Mouse (Mus musculus): ENCODE data around the gene Vps53. TPM values are rescaled to one million over a fixed set of nuclear protein-coding genes. Genes with fewer than 3 reads are reported as not detected.

The Vps53 gene
- polyA plus RNA-seq, 1 experiment from 2014 or later: 36.9 TPM

DNA sequence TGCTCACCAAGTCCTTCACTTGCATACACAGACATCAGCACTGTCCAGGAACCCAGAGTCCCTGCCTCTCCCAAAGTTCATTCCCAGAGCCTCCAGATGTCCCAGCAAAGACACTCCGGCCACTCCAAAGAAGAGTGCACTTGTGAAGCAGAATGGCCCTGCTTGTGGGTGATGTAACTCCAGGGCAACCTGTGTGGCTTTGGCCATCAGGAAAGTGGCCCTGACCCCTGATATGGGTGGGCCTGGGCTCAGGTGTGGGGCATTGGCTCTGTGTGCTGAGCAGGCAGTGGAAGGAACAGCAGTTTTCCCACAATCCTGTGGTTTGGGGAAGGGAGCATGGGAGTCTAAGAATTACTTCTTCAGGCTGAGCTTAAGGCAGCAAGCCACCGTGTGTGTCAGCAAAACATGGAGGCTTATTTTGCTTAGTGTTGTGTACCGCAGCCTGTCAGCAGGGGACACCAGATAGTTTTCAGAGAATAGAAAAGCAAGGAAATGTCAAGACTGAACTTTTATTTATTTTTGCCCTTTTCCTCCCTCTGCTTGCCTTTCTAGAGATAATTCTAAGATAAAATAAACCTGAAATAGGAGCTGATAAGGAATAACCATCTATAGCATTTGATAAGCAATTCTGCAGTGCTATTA is 178.1 kb downstream of the Vps53 start:
- Histone ChIP-seq H3K4me3 (ENCODE audit: low read length) (no peak overlapping the region), H3K9me3 (ENCODE audit: control insufficient read depth, low read length) (no peaks in the 10 kb centered on the region), H3K9ac (ENCODE audit: low read length) (no peak overlapping the region), H3K4me2 (ENCODE audit: low read depth, low read length) (no peak overlapping the region), H3K27ac (ENCODE audit: low read length) (no peak overlapping the region), H3K36me3 (ENCODE audit: control insufficient read depth, insufficient read depth, low read length) (no peaks in the 10 kb centered on the region), H3K4me1 (replicated peaks; ENCODE audit: control insufficient read depth, insufficient read depth, low read length) (peaks cover 3% of the 10 kb centered on the region; the same call in 1 of the 2 replicates), H3K27me3 (ENCODE audit: control insufficient read depth, insufficient read depth, low read depth, low read length) (no peaks in the 10 kb centered on the region; the same call in 1 of the 2 replicates)
- 32% methylated on average over 3 of the region's 3 CpGs for WGBS
- peak; percentile 26 for ATAC-seq (ENCODE audit: low read depth)

DNA sequence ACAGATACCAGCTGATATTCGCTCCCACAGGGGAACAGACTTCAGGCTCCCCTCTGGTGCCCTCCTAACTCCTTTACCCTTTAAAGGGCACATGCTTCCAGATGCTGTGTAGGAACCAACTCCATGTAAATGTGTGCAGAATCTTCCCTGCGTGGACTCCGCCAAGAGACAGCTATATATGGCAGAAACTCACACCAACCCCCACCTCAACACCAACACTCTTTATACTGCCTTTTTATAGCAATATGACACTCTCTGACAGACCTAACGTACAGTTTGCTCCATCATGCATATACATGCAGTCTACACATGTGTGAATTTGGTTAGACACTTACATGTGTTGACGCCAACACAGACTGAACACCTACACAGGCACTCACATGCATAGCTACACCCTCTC is 178.7 kb downstream of the Vps53 start:
- Histone ChIP-seq H3K36me3 (ENCODE audit: control insufficient read depth, insufficient read depth, low read length) (no peaks in the 10 kb centered on the region), H3K9me3 (ENCODE audit: control insufficient read depth, low read length) (no peaks in the 10 kb centered on the region), H3K27ac (ENCODE audit: low read length) (no peak overlapping the region), H3K4me1 (replicated peaks; ENCODE audit: control insufficient read depth, insufficient read depth, low read length) (peaks cover 3% of the 10 kb centered on the region; the same call in 1 of the 2 replicates), H3K4me2 (ENCODE audit: low read depth, low read length) (no peak overlapping the region), H3K9ac (ENCODE audit: low read length) (no peak overlapping the region), H3K4me3 (ENCODE audit: low read length) (no peak overlapping the region), H3K27me3 (ENCODE audit: control insufficient read depth, insufficient read depth, low read depth, low read length) (no peaks in the 10 kb centered on the region; the same call in 1 of the 2 replicates)
- ATAC-seq (ENCODE audit: low read depth): no peak
- WGBS: 76% methylated on average over 5 of the region's 5 CpGs

DNA sequence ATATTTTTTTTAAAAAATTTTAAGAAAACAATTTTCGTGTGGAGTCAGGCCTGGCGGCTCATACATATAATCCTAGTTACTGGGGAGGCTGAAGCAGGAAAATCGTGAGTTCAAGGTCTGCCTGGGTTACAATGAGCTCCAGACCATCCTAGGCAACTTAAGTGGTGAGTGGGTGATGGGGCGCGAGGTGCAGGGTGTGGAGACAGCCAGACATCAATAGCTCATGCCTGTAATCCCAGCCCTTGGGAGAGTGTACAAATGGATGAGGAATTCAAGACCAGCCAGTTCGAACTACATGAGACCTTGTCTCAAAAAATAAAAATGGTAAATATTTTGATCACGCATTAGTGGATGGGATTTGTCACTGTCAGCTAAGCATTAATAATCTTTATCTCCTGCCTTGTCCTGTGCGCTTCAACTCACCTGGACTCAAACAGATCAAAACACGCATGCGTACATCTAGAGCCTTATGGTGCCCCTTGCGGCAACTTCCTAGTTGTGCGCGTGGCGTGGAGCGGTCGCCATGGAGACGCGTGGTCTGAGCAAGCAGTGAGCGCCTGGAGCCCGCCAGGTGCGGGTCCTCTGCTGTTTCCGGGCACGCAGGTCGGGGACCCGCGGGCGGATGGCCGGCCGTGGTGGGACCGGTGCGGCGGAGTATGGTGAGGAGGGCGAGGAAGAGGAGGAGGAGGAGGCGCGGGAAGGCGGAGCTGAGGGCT is 179.8 kb downstream of the Vps53 start, which contains the start of gene 1700016K19Rik:
Gene 1700016K19Rik (plus strand): TSS at position 473 of the 716 bp plus-strand sequence.
- Histone ChIP-seq H3K4me2 (ENCODE audit: low read depth, low read length) (peak within 1 kb of the TSS; percentile 85), H3K9ac (ENCODE audit: low read length) (peak within 1 kb of the TSS; percentile 64), H3K4me3 (ENCODE audit: low read length) (peak within 1 kb of the TSS; percentile 68), H3K4me1 (replicated peaks; ENCODE audit: control insufficient read depth, insufficient read depth, low read length) (peaks cover 3% of the 10 kb centered on the region; the same call in 1 of the 2 replicates), H3K27ac (ENCODE audit: low read length) (no peak within 1 kb of the TSS), H3K36me3 (ENCODE audit: control insufficient read depth, insufficient read depth, low read length) (no peaks in the 10 kb centered on the region), H3K9me3 (ENCODE audit: control insufficient read depth, low read length) (no peaks in the 10 kb centered on the region), H3K27me3 (ENCODE audit: control insufficient read depth, insufficient read depth, low read depth, low read length) (no peaks in the 10 kb centered on the region; the same call in 1 of the 2 replicates)
- peak; percentile 90 for ATAC-seq (ENCODE audit: low read depth)
- 11% methylated on average over 36 of the region's 36 CpGs for WGBS

Other genes starting within 250 kb of the Vps53 start
- 8.1 and 8.5 TPM in 2 replicates for gene Rph3al, start 241.2 kb downstream of the Vps53 start, polyA plus RNA-seq (2015; fragmentation: Nextera tagmentation; extraction: Ambion mirVana)
- gene 1700016K19Rik, start 179.7 kb downstream of the Vps53 start, polyA plus RNA-seq (2015; fragmentation: Nextera tagmentation; extraction: Ambion mirVana): 10.8 and 11.8 TPM in 2 replicates
- 41.7 and 42.8 TPM in 2 replicates for gene Rflnb, start 151.9 kb downstream of the Vps53 start, polyA plus RNA-seq (2015; fragmentation: Nextera tagmentation; extraction: Ambion mirVana)
- gene Fam57a, start within 50 bp of the Vps53 start, polyA plus RNA-seq (2015; fragmentation: Nextera tagmentation; extraction: Ambion mirVana): 36.9 and 38.8 TPM in 2 replicates
- 0.48 and 1.5 TPM in 2 replicates for gene Dbil5, start 38.0 kb upstream of the Vps53 start, polyA plus RNA-seq (2015; fragmentation: Nextera tagmentation; extraction: Ambion mirVana)
- gene Gemin4, start 38.0 kb upstream of the Vps53 start, polyA plus RNA-seq (2015; fragmentation: Nextera tagmentation; extraction: Ambion mirVana): 30.5 and 30.9 TPM in 2 replicates
- 18.6 and 22.1 TPM in 2 replicates for gene Mrm3, start 64.1 kb upstream of the Vps53 start, polyA plus RNA-seq (2015; fragmentation: Nextera tagmentation; extraction: Ambion mirVana)
- gene Glod4, start 64.1 kb upstream of the Vps53 start, polyA plus RNA-seq (2015; fragmentation: Nextera tagmentation; extraction: Ambion mirVana): 122 and 126 TPM in 2 replicates
- gene Nxn, start 219.5 kb upstream of the Vps53 start, polyA plus RNA-seq (2015; fragmentation: Nextera tagmentation; extraction: Ambion mirVana): 18.7 and 19.4 TPM in 2 replicates
- 97.3 and 98.8 TPM in 2 replicates for gene Timm22, start 227.3 kb upstream of the Vps53 start, polyA plus RNA-seq (2015; fragmentation: Nextera tagmentation; extraction: Ambion mirVana)

Data from lung, embryonic 16.5 days (tissue).